Mouse (Mus musculus): Measurements from ENCODE around the gene Slc26a11.

Gene Slc26a11

GRCm38 (mm10) chr11:119355443-119356385, at the start of gene Slc26a11, which contains the start of gene Sgsh:
Slc26a11 (plus strand) TSS chr11:119355557.
Sgsh (minus strand) TSS chr11:119355536.
- DNase-seq, result peak; percentile 84 to 97

GRCm38 (mm10) chr11:119306762-119307657, 48.3 kb upstream of the Slc26a11 start:
- DNase-seq, result no peak

- no peak for DNase-seq
These were observed 47.8 kb upstream of the Slc26a11 start, which contains the start of gene Card14 for GRCm38 (mm10) chr11:119307658-119307867. Card14 (plus strand) TSS chr11:119307768.

- no peak for DNase-seq
These were observed 47.4 kb upstream of the Slc26a11 start for GRCm38 (mm10) chr11:119307916-119308315.

- no peak for DNase-seq
These were observed 44.7 kb upstream of the Slc26a11 start for GRCm38 (mm10) chr11:119310621-119311020.

- DNase-seq, result no peak
These were observed 41.0 kb upstream of the Slc26a11 start for GRCm38 (mm10) chr11:119314252-119314936.

GRCm38 (mm10) chr11:119316720-119317119, 38.6 kb upstream of the Slc26a11 start:
- DNase-seq, result no peak

- DNase-seq, result no peak
These were observed 32.8 kb upstream of the Slc26a11 start for GRCm38 (mm10) chr11:119322521-119322920.

GRCm38 (mm10) chr11:119325068-119325467, 30.3 kb upstream of the Slc26a11 start:
- no peak for DNase-seq

- no peak for DNase-seq
These were observed 24.8 kb upstream of the Slc26a11 start for GRCm38 (mm10) chr11:119330592-119330991.

- DNase-seq, result no peak
These were observed 23.4 kb upstream of the Slc26a11 start for GRCm38 (mm10) chr11:119331970-119332369.

GRCm38 (mm10) chr11:119338271-119339059, 16.9 kb upstream of the Slc26a11 start:
- DNase-seq, result no peak

- DNase-seq, result no peak
These were observed 16.2 kb upstream of the Slc26a11 start for GRCm38 (mm10) chr11:119339179-119339578.

GRCm38 (mm10) chr11:119339637-119340036, 15.7 kb upstream of the Slc26a11 start:
- DNase-seq, result peak; percentile 54 to 80

- DNase-seq, result no peak
These were observed 11.2 kb upstream of the Slc26a11 start for GRCm38 (mm10) chr11:119344178-119344577.

GRCm38 (mm10) chr11:119344865-119345264, 10.5 kb upstream of the Slc26a11 start:
- no peak for DNase-seq

GRCm38 (mm10) chr11:119347125-119347524, 8.2 kb upstream of the Slc26a11 start:
- DNase-seq, result no peak

GRCm38 (mm10) chr11:119352113-119352512, 3.2 kb upstream of the Slc26a11 start:
- no peak for DNase-seq

- DNase-seq, result no peak
These were observed 1.4 kb upstream of the Slc26a11 start for GRCm38 (mm10) chr11:119353946-119354345.

- DNase-seq, result peak; percentile 68 to 70
These were observed 437 bp upstream of the Slc26a11 start for GRCm38 (mm10) chr11:119354798-119355442.

- no peak for DNase-seq
These were observed 3.7 kb downstream of the Slc26a11 start for GRCm38 (mm10) chr11:119359089-119359488.

All from spleen, adult 18-20 months (tissue).